9 mouse cellular contexts compared by ENCODE assay signal in genomic region chr7:79147011-79147837, GRCm38 (mm10). TPM values are rescaled to one million over a fixed set of nuclear protein-coding genes. Genes with fewer than 3 reads are reported as not detected.
DNase-seq lines count a peak whose midpoint lies in the region; ATAC-seq and TF ChIP-seq lines count a peak whose summit lies in the region.
"Had no signal": no experiment of that assay in that cellular context is flagged by ENCODE, and none has a peak within 500 bp of the region (broad histone marks: within the 10 kb centered on the region; RNA-seq: fewer than 3 reads in every experiment).

No protein-coding gene starts in this region.

- peak overlapping the region; percentile 70 for H3K4me2 ChIP-seq in forebrain, embryonic 14.5 days (ENCODE audit: low read length)
- peak overlapping the region; percentile 74 for H3K4me2 ChIP-seq in hindbrain, postnatal 0 days (ENCODE audit: low read depth, low read length)

- H3K4me1 ChIP-seq in forebrain, embryonic 14.5 days (ENCODE audit: control insufficient read depth, insufficient read depth, low read length): peaks cover 7% of the 10 kb centered on the region; the same call in 1 of the 2 replicates
- H3K4me1 ChIP-seq in hindbrain, postnatal 0 days (ENCODE audit: insufficient read depth, low read length): no peaks in the 10 kb centered on the region
- peaks cover 32% of the 10 kb centered on the region for H3K4me1 ChIP-seq in midbrain, embryonic 10.5 days

- peak overlapping the region; percentile 61 for H3K9ac ChIP-seq in forebrain, embryonic 14.5 days (ENCODE audit: low read length)
- peak overlapping the region; percentile 53; the same call in 1 of the 2 replicates for H3K9ac ChIP-seq in hindbrain, postnatal 0 days (replicated peaks; ENCODE audit: low read length)

- H3K27ac ChIP-seq in forebrain, embryonic 14.5 days (ENCODE audit: low read depth, low read length): no peak overlapping the region
- no peak overlapping the region for H3K27ac ChIP-seq in hindbrain, postnatal 0 days
- 0 out of 2 replicates have a peak overlapping the region, but pooled peaks have one; percentile 89 for H3K27ac ChIP-seq in midbrain, embryonic 10.5 days (replicated peaks)

- H3K27me3 ChIP-seq in forebrain, embryonic 14.5 days (replicated peaks; ENCODE audit: control insufficient read depth, insufficient read depth, low read length): no peaks in the 10 kb centered on the region
- no peaks in the 10 kb centered on the region for H3K27me3 ChIP-seq in hindbrain, postnatal 0 days (ENCODE audit: insufficient read depth, low read length)
- H3K27me3 ChIP-seq in midbrain, embryonic 10.5 days (ENCODE audit: low read depth, poor library complexity, severe bottlenecking): peaks cover 3% of the 10 kb centered on the region; the same call in 1 of the 2 replicates

- ATAC-seq in forebrain, embryonic 14.5 days: no peak
- ATAC-seq in hindbrain, postnatal 0 days: no peak

- peaks cover 11% of the 10 kb centered on the region; the same call in 1 of the 2 replicates for H3K36me3 ChIP-seq in forebrain, embryonic 14.5 days (ENCODE audit: control insufficient read depth, insufficient read depth, low read length)
- H3K36me3 ChIP-seq in hindbrain, postnatal 0 days (ENCODE audit: insufficient read depth, low read length): no peaks in the 10 kb centered on the region
- peaks cover 31% of the 10 kb centered on the region for H3K36me3 ChIP-seq in midbrain, embryonic 10.5 days

- 53% methylated on average over 12 of the region's 12 CpGs for WGBS in forebrain, embryonic 14.5 days
- 59% methylated on average over 12 of the region's 12 CpGs for WGBS in hindbrain, postnatal 0 days
- 55% methylated on average over 12 of the region's 12 CpGs for WGBS in midbrain, embryonic 10.5 days

- H3K9me3 ChIP-seq in forebrain, embryonic 14.5 days (replicated peaks; ENCODE audit: control insufficient read depth, low read length): no peaks in the 10 kb centered on the region
- no peaks in the 10 kb centered on the region for H3K9me3 ChIP-seq in hindbrain, postnatal 0 days (ENCODE audit: low read length)
- H3K9me3 ChIP-seq in midbrain, embryonic 10.5 days (replicated peaks): no peaks in the 10 kb centered on the region

- DNase-seq in kidney, adult 11 months: peak; percentile 54
- DNase-seq in kidney, postnatal 14 days: no peak
- DNase-seq in forebrain, embryonic 14.5 days (ENCODE audit: low spot score): no peak
- DNase-seq in hindbrain, postnatal 0 days (ENCODE audit: low spot score): no peak
- DNase-seq in midbrain, embryonic 10.5 days (ENCODE audit: low spot score): no peak
- no peak for DNase-seq in frontal cortex, postnatal 36 days (ENCODE audit: low spot score in 2 of 2)
- DNase-seq in adrenal gland, adult 8-10 months: no peak
- DNase-seq in frontal cortex, postnatal 25 days (ENCODE audit: low spot score in 2 of 2): no peak

- TF ChIP-seq CTCF in hindbrain, postnatal 0 days (IDR thresholded peaks at IDR 0.05; ENCODE audit: low read depth): no peak

- peak overlapping the region; percentile 48 for H3K4me3 ChIP-seq in forebrain, embryonic 14.5 days (ENCODE audit: low read depth, low read length)
- peak overlapping the region; percentile 54 for H3K4me3 ChIP-seq in hindbrain, postnatal 0 days (ENCODE audit: low read length)
- peak overlapping the region; percentile 73 for H3K4me3 ChIP-seq in midbrain, embryonic 10.5 days

RNA-seq across cellular contexts. Expression of gene Mfge8, which starts 1.6 kb away (rescaled TPM):
- 156 and 176 TPM in 2 replicates for polyA plus RNA-seq in forebrain, embryonic 14.5 days (2014; fragmentation: Nextera tagmentation; extraction: Ambion mirVana)
- 306 and 331 TPM in 2 replicates for total RNA-seq in hindbrain, postnatal 0 days (2014; rRNA removed)
- 306 and 345 TPM in 2 replicates for polyA plus RNA-seq in hindbrain, postnatal 0 days (2015; fragmentation: Nextera tagmentation; extraction: Ambion mirVana)
- 94.9 and 98.1 TPM in 2 replicates for polyA plus RNA-seq in midbrain, embryonic 10.5 days (2016; fragmentation: Nextera tagmentation; extraction: Ambion mirVana)
- 100 to 1,000 TPM; 263 to 328 (median 290) TPM for total RNA-seq in adrenal gland, adult 8-10 months (2022)

RNA-seq across cellular contexts. Expression of gene Hapln3, which starts 16.4 kb away (rescaled TPM):
- 2.1 and 2.7 TPM in 2 replicates for polyA plus RNA-seq in forebrain, embryonic 14.5 days (2014; fragmentation: Nextera tagmentation; extraction: Ambion mirVana)
- total RNA-seq in hindbrain, postnatal 0 days (2014; rRNA removed): 5.7 and 10.0 TPM in 2 replicates
- polyA plus RNA-seq in hindbrain, postnatal 0 days (2015; fragmentation: Nextera tagmentation; extraction: Ambion mirVana): 2.2 and 2.5 TPM in 2 replicates
- 2.7 and 3.2 TPM in 2 replicates for polyA plus RNA-seq in midbrain, embryonic 10.5 days (2016; fragmentation: Nextera tagmentation; extraction: Ambion mirVana)
- 1 to 10 TPM in 1 of 4 experiments, under 1 TPM in 3; 0.55 to 2.0 (median 0.67) TPM for total RNA-seq in adrenal gland, adult 8-10 months (2022)
- total RNA-seq: liver, adult 2 months had no signal
